Mouse (Mus musculus) adrenal gland, postnatal 36 days (tissue): Measurements from ENCODE around the gene Prdm16. TPM values are rescaled to one million over a fixed set of nuclear protein-coding genes. Genes with fewer than 3 reads are reported as not detected.

ENCODE experiments used
- DNase-seq, 2 experiments: peaks; one replicate each; pipeline ENCODE4 v3.0.0; 2021; ENCODE audit warnings: mixed read lengths in 1 of 2
- total RNA-seq, 2 experiments: library from RNA; stranded (reverse); gene quantifications; 2 replicates each; pipeline ENCODE4 v1.2.3; 2021

Prdm16 gene
- total RNA-seq, 2 experiments from 2014 or later: 4.2 to 6.4 TPM

- no peak for DNase-seq
These were observed 162.9 kb downstream of the Prdm16 start for GRCm38 (mm10) chr4:154473571-154474307.

GRCm38 (mm10) chr4:154472569-154472968, 164.1 kb downstream of the Prdm16 start:
- no peak for DNase-seq

- DNase-seq: no peak
These were observed 165.1 kb downstream of the Prdm16 start for GRCm38 (mm10) chr4:154471447-154472101.

GRCm38 (mm10) chr4:154466305-154466704, 170.4 kb downstream of the Prdm16 start:
- peak; percentile 47 to 48 for DNase-seq

- DNase-seq: no peak
These were observed 171.6 kb downstream of the Prdm16 start for GRCm38 (mm10) chr4:154465123-154465522.

- DNase-seq: no peak
These were observed 176.7 kb downstream of the Prdm16 start for GRCm38 (mm10) chr4:154460021-154460420.

- peak in 1 of 2 experiments; percentile 37 for DNase-seq
These were observed 178.9 kb downstream of the Prdm16 start for GRCm38 (mm10) chr4:154457756-154458155.

- DNase-seq: no peak
These were observed 180.3 kb downstream of the Prdm16 start for GRCm38 (mm10) chr4:154456265-154456822.

GRCm38 (mm10) chr4:154450441-154450840, 186.2 kb downstream of the Prdm16 start:
- DNase-seq: peak in 1 of 2 experiments; percentile 27

- DNase-seq: no peak
These were observed 186.6 kb downstream of the Prdm16 start for GRCm38 (mm10) chr4:154450036-154450435.

GRCm38 (mm10) chr4:154449343-154449742, 187.3 kb downstream of the Prdm16 start:
- DNase-seq: peak; percentile 25 to 54

- no peak for DNase-seq
These were observed 191.0 kb downstream of the Prdm16 start for GRCm38 (mm10) chr4:154445721-154446120.

GRCm38 (mm10) chr4:154442645-154443304, 193.9 kb downstream of the Prdm16 start:
- DNase-seq: no peak

- no peak for DNase-seq
These were observed 197.1 kb downstream of the Prdm16 start for GRCm38 (mm10) chr4:154439455-154440052.

- no peak for DNase-seq
These were observed 198.1 kb downstream of the Prdm16 start for GRCm38 (mm10) chr4:154438610-154439009.

- DNase-seq: no peak
These were observed 206.9 kb downstream of the Prdm16 start for GRCm38 (mm10) chr4:154429770-154430169.

GRCm38 (mm10) chr4:154426901-154427300, 209.8 kb downstream of the Prdm16 start:
- DNase-seq: no peak

GRCm38 (mm10) chr4:154425284-154425683, 211.4 kb downstream of the Prdm16 start:
- peak; percentile 59 to 74 for DNase-seq

- DNase-seq: no peak
These were observed 212.0 kb downstream of the Prdm16 start for GRCm38 (mm10) chr4:154424681-154425080.

- DNase-seq: no peak
These were observed 214.2 kb downstream of the Prdm16 start for GRCm38 (mm10) chr4:154422431-154422913.

- DNase-seq: no peak
These were observed 215.9 kb downstream of the Prdm16 start for GRCm38 (mm10) chr4:154420749-154421148.

GRCm38 (mm10) chr4:154419766-154420165, 216.9 kb downstream of the Prdm16 start:
- no peak for DNase-seq
